Mouse (Mus musculus) embryonic facial prominence, embryonic 13.5 days (tissue): ENCODE results near the gene Agbl2. TPM values are rescaled to one million over a fixed set of nuclear protein-coding genes. Genes with fewer than 3 reads are reported as not detected.

Source experiments
- ATAC-seq: fragments of 200-750 bp; cut with Nextera tagmentation; 2 replicates; pipeline ENCODE4 v1.8.0; 2017; ENCODE audit warnings: low read depth; ENCODE audit not compliant: insufficient number of reproducible peaks, insufficient read depth, low FRiP score, low TSS enrichment
- H3K27ac ChIP-seq: fragments of 300-500 bp; sonication (generic); 2 replicates; pipeline ENCODE4 v1.5.1; 2015; ENCODE audit warnings: moderate library complexity, mild to moderate bottlenecking, inconsistent platforms
- H3K27me3 ChIP-seq: fragments of 300-500 bp; sonication (generic); 2 replicates; pipeline ENCODE4 v1.6.1; 2015; ENCODE audit warnings: mild to moderate bottlenecking, inconsistent platforms
- H3K36me3 ChIP-seq: fragments of 300-500 bp; sonication (generic); 2 replicates; pipeline ENCODE4 v1.6.1; 2015; ENCODE audit warnings: mild to moderate bottlenecking, inconsistent platforms
- H3K4me1 ChIP-seq: fragments of 300-500 bp; sonication (generic); 2 replicates; pipeline ENCODE4 v1.6.1; 2015; ENCODE audit warnings: inconsistent platforms
- H3K4me2 ChIP-seq: fragments of 300-500 bp; sonication (generic); 2 replicates; pipeline ENCODE4 v1.6.1; 2015; ENCODE audit warnings: moderate library complexity, mild to moderate bottlenecking, inconsistent platforms
- H3K4me3 ChIP-seq: fragments of 300-500 bp; sonication (generic); 2 replicates; pipeline ENCODE4 v1.5.1; 2015; ENCODE audit warnings: mild to moderate bottlenecking, inconsistent platforms
- H3K9ac ChIP-seq: fragments of 300-500 bp; sonication (generic); 2 replicates; pipeline ENCODE4 v1.6.1; 2015; ENCODE audit warnings: mild to moderate bottlenecking, inconsistent platforms
- H3K9me3 ChIP-seq: fragments of 300-500 bp; sonication (generic); 2 replicates; pipeline ENCODE4 v1.6.1; 2016; ENCODE audit warnings: inconsistent platforms
- WGBS: fragments of 180-500 bp; shearing (Covaris S2); methylation state at CpG from one replicate; pipeline ENCODE4 v1.1.7; 2015; ENCODE audit warnings: mixed read lengths; 5-methylcytosine and 5-hydroxymethylcytosine counted together
- polyA plus RNA-seq: library from polyadenylated mRNA; unstranded; fragments of >200 nt; fragmentation: Nextera tagmentation; extraction: Ambion mirVana; gene quantifications from 2 replicates; pipeline ENCODE4 v1.2.1, GENCODE M21; 2015

Agbl2 gene
- 1.9 and 2.0 TPM in 2 replicates for polyA plus RNA-seq

GRCm38 (mm10) chr2:90782458-90782857, at the start of gene Agbl2:
Gene Agbl2, plus strand, starts transcription at chr2:90782727.
- peak within 1 kb of the TSS; percentile 94 for H3K4me2 ChIP-seq
- H3K4me1 ChIP-seq, result peaks cover 13% of the 10 kb centered on the region
- H3K9ac ChIP-seq, result peak within 1 kb of the TSS; percentile 74
- peak within 1 kb of the TSS; percentile 56 for H3K4me3 ChIP-seq
- no peaks in the 10 kb centered on the region for H3K9me3 ChIP-seq
- WGBS, result under 1% methylated on average over 11 of the region's 11 CpGs
- peak within 1 kb of the TSS; percentile 5; the same call in 1 of the 2 replicates for H3K27ac ChIP-seq
- ATAC-seq, result peak; percentile 54; the same call in 1 of the 2 replicates
- H3K27me3 ChIP-seq, result peaks cover 16% of the 10 kb centered on the region
- peaks cover 35% of the 10 kb centered on the region for H3K36me3 ChIP-seq

DNA sequence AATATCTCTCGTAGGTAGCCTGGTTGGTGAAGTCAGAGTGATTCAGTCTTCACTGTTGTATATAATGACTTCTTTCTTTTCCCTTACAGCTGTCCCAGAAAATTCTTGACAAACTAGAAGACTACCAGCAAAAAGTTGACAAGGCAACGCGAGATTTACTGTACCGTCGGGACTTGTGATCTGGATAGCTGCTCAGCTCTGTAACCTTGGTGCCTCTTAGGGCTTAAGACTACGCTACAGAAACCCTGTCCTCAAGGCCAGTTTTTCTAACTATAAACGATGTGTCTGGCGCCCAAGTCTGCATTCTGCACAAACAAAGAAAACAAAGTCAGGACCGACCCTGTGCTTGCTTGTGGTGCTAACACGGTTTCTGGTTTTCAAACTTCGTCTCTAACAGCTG, 47.2 kb upstream of the Agbl2 start:
- H3K9me3 ChIP-seq, result no peaks in the 10 kb centered on the region
- no peak overlapping the region for H3K4me3 ChIP-seq
- ATAC-seq, result no peak
- H3K27me3 ChIP-seq, result no peaks in the 10 kb centered on the region
- H3K9ac ChIP-seq, result no peak overlapping the region
- peaks cover 75% of the 10 kb centered on the region for H3K36me3 ChIP-seq
- no peaks in the 10 kb centered on the region for H3K4me1 ChIP-seq
- WGBS, result 92% methylated on average over 11 of the region's 11 CpGs
- no peak overlapping the region for H3K27ac ChIP-seq
- H3K4me2 ChIP-seq, result no peak overlapping the region

- no peaks in the 10 kb centered on the region for H3K27me3 ChIP-seq
- WGBS, result 92% methylated on average over 3 of the region's 3 CpGs
- ATAC-seq, result no peak
- H3K4me3 ChIP-seq, result no peak overlapping the region
- H3K9ac ChIP-seq, result no peak overlapping the region
- H3K4me1 ChIP-seq, result no peaks in the 10 kb centered on the region
- H3K36me3 ChIP-seq, result peaks cover 43% of the 10 kb centered on the region
- H3K27ac ChIP-seq, result no peak overlapping the region
- H3K4me2 ChIP-seq, result no peak overlapping the region
- H3K9me3 ChIP-seq, result no peaks in the 10 kb centered on the region
Observed at GRCm38 (mm10) chr2:90738801-90739200, 43.7 kb upstream of the Agbl2 start.

- peaks cover 38% of the 10 kb centered on the region for H3K36me3 ChIP-seq
- H3K4me3 ChIP-seq, result no peak overlapping the region
- H3K9me3 ChIP-seq, result no peaks in the 10 kb centered on the region
- no peaks in the 10 kb centered on the region for H3K27me3 ChIP-seq
- no peak overlapping the region for H3K4me2 ChIP-seq
- no peaks in the 10 kb centered on the region for H3K4me1 ChIP-seq
- no peak overlapping the region for H3K9ac ChIP-seq
- no peak for ATAC-seq
- no peak overlapping the region for H3K27ac ChIP-seq
- whole genome bisulfite sequencing, result 88% methylated on average over 3 of the region's 3 CpGs
Observed at GRCm38 (mm10) chr2:90739327-90739726, 43.2 kb upstream of the Agbl2 start.

DNA sequence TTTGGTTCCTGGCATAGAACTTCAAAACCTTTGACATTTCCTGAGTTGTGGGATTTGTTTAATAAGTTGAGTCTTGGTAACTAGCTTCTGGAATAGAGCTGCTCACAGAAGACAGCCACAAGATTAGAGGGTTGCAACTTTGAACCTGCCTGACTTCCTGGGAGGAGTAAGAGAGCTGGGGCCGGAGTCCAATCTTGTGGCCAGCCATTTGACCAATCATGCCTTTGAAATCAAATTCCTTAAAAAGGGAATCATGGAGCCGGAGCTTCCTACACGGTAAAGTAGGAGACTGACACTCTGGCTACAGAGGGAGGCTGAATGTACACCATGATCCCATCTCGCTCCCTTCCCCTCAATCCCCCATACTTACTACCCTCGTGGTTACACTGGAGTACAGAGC, 42.6 kb upstream of the Agbl2 start:
- H3K4me3 ChIP-seq, result no peak overlapping the region
- H3K36me3 ChIP-seq, result peaks cover 32% of the 10 kb centered on the region
- H3K4me2 ChIP-seq, result no peak overlapping the region
- no peak overlapping the region for H3K27ac ChIP-seq
- WGBS, result 82% methylated on average over 5 of the region's 5 CpGs
- no peaks in the 10 kb centered on the region for H3K4me1 ChIP-seq
- no peaks in the 10 kb centered on the region for H3K9me3 ChIP-seq
- no peak for ATAC-seq
- H3K9ac ChIP-seq, result no peak overlapping the region
- H3K27me3 ChIP-seq, result no peaks in the 10 kb centered on the region

DNA sequence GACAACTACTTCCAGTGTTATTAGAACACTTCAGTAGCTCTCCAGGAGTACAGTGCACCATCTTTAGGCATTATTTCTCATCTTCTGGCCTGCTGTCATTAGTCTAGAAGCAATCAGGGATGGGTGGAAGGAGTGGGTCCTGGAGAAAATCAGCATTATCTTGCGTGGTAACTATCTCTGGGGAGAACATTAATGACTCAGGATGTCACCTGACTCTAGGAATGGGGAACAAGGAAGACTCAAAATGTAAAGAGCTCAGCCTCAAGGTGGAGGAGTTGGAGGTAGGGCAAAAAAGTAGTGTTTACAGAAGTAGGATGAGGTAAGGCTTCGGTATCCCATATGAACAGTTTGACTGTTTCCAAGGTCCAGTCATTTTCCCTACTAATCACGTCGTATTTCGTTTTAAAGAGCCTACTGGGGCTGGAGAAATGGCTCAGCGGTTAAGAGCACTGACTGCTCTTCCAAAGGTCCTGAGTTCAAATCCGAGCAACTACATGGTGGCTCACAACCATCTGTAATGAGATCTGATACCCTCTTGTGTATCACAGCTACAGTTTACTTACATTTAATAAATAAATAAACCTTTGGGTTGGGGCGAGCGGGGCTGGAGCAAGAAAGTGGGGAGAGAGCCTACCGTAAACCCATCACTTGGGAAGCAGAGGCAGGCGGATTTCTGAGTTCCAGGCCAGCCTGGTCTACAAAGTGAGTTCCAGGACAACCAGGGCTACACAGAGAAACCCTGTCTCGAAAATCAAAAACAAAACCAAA, 38.1 kb upstream of the Agbl2 start:
- Histone ChIP-seq H3K27ac (peak overlapping the region; percentile 91), H3K27me3 (no peaks in the 10 kb centered on the region), H3K36me3 (peaks cover 12% of the 10 kb centered on the region), H3K4me2 (peak overlapping the region; percentile 57), H3K9ac (0 out of 2 replicates have a peak overlapping the region, but pooled peaks have one; percentile 51), H3K4me1 (peaks cover 20% of the 10 kb centered on the region), H3K9me3 (no peaks in the 10 kb centered on the region), H3K4me3 (peak overlapping the region; percentile 90)
- 64% methylated on average over 12 of the region's 12 CpGs for WGBS
- ATAC-seq, result no peak

DNA sequence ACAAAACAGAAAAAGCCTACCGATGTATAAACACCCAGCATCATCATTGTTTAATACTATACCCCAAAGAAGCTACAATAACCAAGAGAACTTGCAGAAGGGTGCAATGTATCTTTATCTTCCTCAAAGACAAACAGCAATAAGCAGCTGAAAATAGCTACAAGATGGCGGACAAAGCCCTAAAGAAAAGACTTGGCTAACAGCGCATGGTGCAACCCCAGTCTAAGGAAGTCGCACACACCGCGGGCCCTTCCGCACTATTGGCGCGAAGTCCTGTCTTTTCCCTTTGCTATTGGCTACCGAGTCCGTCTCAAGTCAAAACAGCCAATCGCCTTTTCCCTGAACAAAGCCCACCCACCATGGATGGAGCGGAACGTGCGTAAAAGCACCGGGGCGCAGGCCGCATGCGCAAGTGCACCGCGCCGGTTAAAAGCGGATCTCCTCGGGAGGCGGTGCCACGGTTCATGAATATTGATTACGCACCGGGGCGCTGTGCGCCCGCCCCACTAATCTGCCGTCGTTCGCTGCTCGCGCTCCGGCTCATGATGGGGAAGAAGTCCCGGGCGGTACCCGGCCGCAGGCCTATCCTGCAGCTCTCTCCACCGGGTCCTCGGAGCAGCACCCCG, 37.4 kb upstream of the Agbl2 start, which contains the start of gene Fnbp4:
Gene Fnbp4, plus strand, starts transcription at position 318 of the 626 bp plus-strand sequence.
- peaks cover 16% of the 10 kb centered on the region for H3K36me3 ChIP-seq
- no peaks in the 10 kb centered on the region for H3K27me3 ChIP-seq
- H3K27ac ChIP-seq, result peak within 1 kb of the TSS; percentile 98
- peak within 1 kb of the TSS; percentile 99 for H3K9ac ChIP-seq
- peak within 1 kb of the TSS; percentile 90 for H3K4me3 ChIP-seq
- H3K9me3 ChIP-seq, result no peaks in the 10 kb centered on the region
- H3K4me1 ChIP-seq, result peaks cover 24% of the 10 kb centered on the region
- H3K4me2 ChIP-seq, result peak within 1 kb of the TSS; percentile 85
- ATAC-seq, result peak; percentile 100
- under 1% methylated on average over 44 of the region's 44 CpGs for WGBS

GRCm38 (mm10) chr2:90745740-90746537, 36.6 kb upstream of the Agbl2 start:
- H3K4me3 ChIP-seq, result peak overlapping the region; percentile 90
- H3K27me3 ChIP-seq, result no peaks in the 10 kb centered on the region
- peaks cover 21% of the 10 kb centered on the region for H3K36me3 ChIP-seq
- peak overlapping the region; percentile 98 for H3K27ac ChIP-seq
- H3K4me1 ChIP-seq, result peaks cover 24% of the 10 kb centered on the region
- peak; percentile 21 for ATAC-seq
- H3K4me2 ChIP-seq, result peak overlapping the region; percentile 85
- peak overlapping the region; percentile 99 for H3K9ac ChIP-seq
- under 1% methylated on average over 54 of the region's 54 CpGs for WGBS
- no peaks in the 10 kb centered on the region for H3K9me3 ChIP-seq

GRCm38 (mm10) chr2:90746538-90746865, 36.0 kb upstream of the Agbl2 start:
- Histone ChIP-seq H3K4me1 (peaks cover 24% of the 10 kb centered on the region), H3K9ac (peak overlapping the region; percentile 99), H3K4me2 (peak overlapping the region; percentile 85), H3K27ac (peak overlapping the region; percentile 98), H3K27me3 (no peaks in the 10 kb centered on the region), H3K4me3 (peak overlapping the region; percentile 90), H3K9me3 (no peaks in the 10 kb centered on the region), H3K36me3 (peaks cover 27% of the 10 kb centered on the region)
- no peak for ATAC-seq
- 17% methylated on average over 4 of the region's 4 CpGs for WGBS

- Histone ChIP-seq H3K4me2 (peak overlapping the region; percentile 85), H3K36me3 (peaks cover 28% of the 10 kb centered on the region), H3K27ac (no peak overlapping the region), H3K4me1 (peaks cover 24% of the 10 kb centered on the region), H3K9ac (0 out of 2 replicates have a peak overlapping the region, but pooled peaks have one; percentile 99), H3K9me3 (no peaks in the 10 kb centered on the region), H3K27me3 (no peaks in the 10 kb centered on the region), H3K4me3 (peak overlapping the region; percentile 90)
- WGBS, result 93% methylated on average over 10 of the region's 10 CpGs
- ATAC-seq, result no peak
Observed at GRCm38 (mm10) chr2:90747131-90747530, 35.4 kb upstream of the Agbl2 start.

DNA sequence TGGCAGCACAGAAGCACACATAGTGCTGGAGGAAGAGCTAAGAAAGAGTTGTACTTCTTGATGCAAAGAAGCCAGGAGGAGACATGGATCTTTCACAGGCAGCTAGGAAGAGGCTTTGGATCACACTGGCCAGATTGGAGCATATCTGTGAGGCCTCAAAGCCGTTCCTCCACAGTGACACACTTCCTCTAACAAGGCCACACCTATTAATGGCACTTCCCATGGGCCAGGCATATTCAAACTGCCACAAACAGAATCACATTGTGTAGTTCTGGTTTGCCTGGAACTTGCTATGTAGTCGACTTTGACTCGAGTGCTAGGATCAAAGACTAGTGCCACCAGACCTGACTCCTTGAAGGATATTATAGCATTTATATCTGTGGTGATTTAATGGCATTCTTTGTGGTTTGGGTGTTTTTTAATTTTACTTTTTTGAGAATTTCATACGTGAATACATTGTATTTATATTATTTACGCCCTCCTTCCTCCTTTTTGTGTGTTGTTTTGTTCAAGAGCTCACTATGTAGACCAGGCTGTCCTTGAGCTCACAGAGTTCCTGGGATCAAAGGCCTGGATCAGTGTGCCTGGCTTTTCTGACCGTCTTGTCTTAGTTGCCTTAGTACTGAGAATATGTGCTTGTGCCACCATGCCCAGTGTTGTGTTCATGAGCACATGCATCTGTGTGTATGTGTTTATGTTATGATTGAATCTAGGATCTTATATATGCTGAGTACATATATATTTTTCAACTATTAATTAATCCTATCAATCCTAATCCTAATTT, 32.7 kb upstream of the Agbl2 start:
- peaks cover 24% of the 10 kb centered on the region for H3K4me1 ChIP-seq
- H3K9me3 ChIP-seq, result no peaks in the 10 kb centered on the region
- no peak for ATAC-seq
- no peak overlapping the region for H3K4me2 ChIP-seq
- H3K9ac ChIP-seq, result no peak overlapping the region
- H3K36me3 ChIP-seq, result peaks cover 54% of the 10 kb centered on the region
- no peak overlapping the region for H3K27ac ChIP-seq
- WGBS, result 77% methylated on average over 6 of the region's 6 CpGs
- no peaks in the 10 kb centered on the region for H3K27me3 ChIP-seq
- no peak overlapping the region for H3K4me3 ChIP-seq
